Mouse (Mus musculus): ENCODE data around the gene Sox15.
"Not testable (repeated sequence)": the region's sequence is repeated elsewhere in the genome, so short reads cannot be mapped to it uniquely, and the experiment has no call there.

Sox15 gene

GRCm38 (mm10) chr11:69702886-69703285 lies 47.8 kb downstream of the Sox15 start:
- DNase-seq (ENCODE audit: low spot score in 2 of 2): not testable (repeated sequence)

GRCm38 (mm10) chr11:69703381-69703780 lies 48.3 kb downstream of the Sox15 start:
- DNase-seq (ENCODE audit: low spot score in 2 of 2): not testable (repeated sequence)

GRCm38 (mm10) chr11:69703814-69704612 lies 48.9 kb downstream of the Sox15 start:
- no peak for DNase-seq (ENCODE audit: low spot score in 2 of 2)

GRCm38 (mm10) chr11:69704613-69705010 lies 49.5 kb downstream of the Sox15 start:
- DNase-seq (ENCODE audit: low spot score in 2 of 2): no peak
